Mouse (Mus musculus) neural tube, embryonic 15.5 days (tissue): ENCODE measurements around the gene H3f3b. TPM values are rescaled to one million over a fixed set of nuclear protein-coding genes. Genes with fewer than 3 reads are reported as not detected.
"Not testable (repeated sequence)": the region's sequence is repeated elsewhere in the genome, so short reads cannot be mapped to it uniquely, and the experiment has no call there.

Experiments used
- ATAC-seq: fragments of 200-750 bp; cut with Nextera tagmentation; 2 replicates; pipeline ENCODE4 v1.8.0; 2017; ENCODE audit warnings: mild to moderate bottlenecking, moderate TSS enrichment, moderate library complexity; ENCODE audit not compliant: low FRiP score
- H3K27ac ChIP-seq: fragments of 300-500 bp; sonication (generic); replicated peaks from 2 replicates; pipeline ENCODE4 v1.5.1; 2015; ENCODE audit warnings: mild to moderate bottlenecking, inconsistent platforms
- H3K27me3 ChIP-seq: fragments of 300-500 bp; sonication (generic); replicated peaks from 2 replicates; pipeline ENCODE4 v1.6.1; 2015; ENCODE audit warnings: inconsistent platforms
- H3K36me3 ChIP-seq: fragments of 300-500 bp; sonication (generic); 2 replicates; pipeline ENCODE4 v1.6.1; 2015; ENCODE audit warnings: inconsistent platforms
- H3K4me1 ChIP-seq: fragments of 300-500 bp; sonication (generic); 2 replicates; pipeline ENCODE4 v1.6.1; 2015; ENCODE audit warnings: inconsistent platforms
- H3K4me2 ChIP-seq: fragments of 300-500 bp; sonication (generic); 2 replicates; pipeline ENCODE4 v1.6.1; 2015; ENCODE audit warnings: inconsistent platforms, mild to moderate bottlenecking, moderate library complexity
- H3K4me3 ChIP-seq: fragments of 300-500 bp; sonication (generic); replicated peaks from 2 replicates; pipeline ENCODE4 v1.5.1; 2015; ENCODE audit warnings: mild to moderate bottlenecking, inconsistent platforms
- H3K9ac ChIP-seq: fragments of 300-500 bp; sonication (generic); replicated peaks from 2 replicates; pipeline ENCODE4 v1.6.1; 2015; ENCODE audit warnings: mild to moderate bottlenecking, inconsistent platforms
- H3K9me3 ChIP-seq: fragments of 300-500 bp; sonication (generic); replicated peaks from 2 replicates; pipeline ENCODE4 v1.6.1; 2016; ENCODE audit warnings: inconsistent platforms
- WGBS: fragments of 180-500 bp; shearing (Covaris S2); methylation state at CpG from one replicate; pipeline ENCODE4 v1.1.7; 2015; ENCODE audit warnings: mixed read lengths; 5-methylcytosine and 5-hydroxymethylcytosine counted together
- polyA plus RNA-seq: library from polyadenylated mRNA; unstranded; fragments of >200 nt; fragmentation: Nextera tagmentation; extraction: Ambion mirVana; gene quantifications from 2 replicates; pipeline ENCODE4 v1.2.1, GENCODE M21; 2015

The H3f3b gene
- polyA plus RNA-seq, 1 experiment from 2014 or later = 1,502 TPM

DNA sequence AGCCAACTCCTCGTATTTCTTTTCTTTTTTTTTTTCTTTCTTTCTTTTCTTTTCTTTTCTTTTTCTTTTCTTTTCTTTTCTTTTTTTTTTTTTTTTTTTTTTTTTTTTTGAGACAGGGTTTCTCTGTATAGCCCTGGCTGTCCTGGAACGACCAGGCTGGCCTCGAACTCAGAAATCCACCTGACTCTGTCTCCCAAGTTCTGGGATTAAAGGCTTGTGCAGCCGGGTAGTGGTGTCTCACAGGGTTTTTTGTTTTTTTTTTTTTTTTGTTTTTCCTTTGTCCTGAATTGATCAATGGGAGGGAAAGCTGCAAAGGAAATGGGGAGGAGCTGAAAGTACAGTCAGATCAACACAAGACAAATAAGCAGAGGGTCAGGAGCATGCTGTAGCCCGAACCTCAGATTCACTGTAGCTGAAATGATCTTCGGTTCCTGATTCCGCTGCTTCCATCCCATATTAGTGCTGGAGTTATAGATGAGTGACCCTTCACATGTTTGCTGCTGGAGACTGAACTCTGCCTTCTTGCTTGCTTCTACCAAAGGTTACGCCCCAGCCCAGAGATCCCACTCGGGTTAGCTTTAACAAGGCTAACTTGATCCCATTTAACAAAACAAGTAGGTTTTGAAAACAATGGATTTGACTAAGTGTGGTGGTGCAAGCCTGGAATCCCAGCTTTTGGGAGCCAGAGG, 559 bp upstream of the H3f3b start:
- Histone ChIP-seq H3K36me3 (no peaks in the 10 kb centered on the region), H3K4me2 (no peak overlapping the region), H3K27me3 (no peaks in the 10 kb centered on the region), H3K9me3 (no peaks in the 10 kb centered on the region), H3K9ac (no peak overlapping the region), H3K4me3 (no peak overlapping the region), H3K4me1 (peaks cover 33% of the 10 kb centered on the region), H3K27ac (no peak overlapping the region)
- WGBS = 88% methylated on average over 9 of the region's 9 CpGs
- no peak for ATAC-seq

DNA sequence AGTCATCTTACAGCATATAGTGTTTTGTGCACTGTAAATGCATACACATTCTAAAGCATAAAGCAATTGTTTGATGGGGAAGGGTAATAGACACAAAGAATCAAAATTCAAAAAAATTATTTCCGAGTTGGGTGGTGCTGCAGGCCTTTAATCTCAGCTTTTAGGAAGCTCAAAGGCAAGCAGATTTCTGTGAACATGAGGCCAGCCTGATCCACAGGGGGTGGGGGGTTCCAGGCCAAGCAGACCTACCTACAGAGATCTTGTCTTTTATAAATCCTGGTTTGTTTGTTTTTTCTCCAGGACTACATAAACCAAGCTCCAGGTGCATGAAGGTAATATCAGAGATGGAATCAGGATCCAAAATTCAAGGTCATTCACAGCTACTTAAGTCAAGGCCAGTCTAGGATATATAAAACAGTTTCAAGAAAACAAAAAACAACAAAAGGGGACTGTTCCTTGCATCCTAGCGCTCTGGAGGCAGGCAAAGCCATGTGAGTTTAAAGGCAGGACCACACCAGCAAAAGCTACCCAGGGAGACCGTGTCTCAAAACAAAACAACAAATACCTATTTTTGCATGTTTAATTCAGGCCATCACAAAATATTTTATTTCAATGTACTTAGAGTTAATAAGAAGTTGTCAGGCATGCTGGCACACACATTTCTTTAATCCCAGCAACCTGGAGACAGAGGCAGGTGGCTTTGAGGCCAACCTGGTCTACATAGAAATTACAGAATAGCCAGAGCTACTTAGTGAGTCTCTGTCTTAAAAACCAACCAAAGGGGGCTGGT, 2.5 kb downstream of the H3f3b start:
- no peak for ATAC-seq
- Histone ChIP-seq H3K27me3 (no peaks in the 10 kb centered on the region), H3K9me3 (no peaks in the 10 kb centered on the region), H3K4me2 (no peak overlapping the region), H3K9ac (no peak overlapping the region), H3K27ac (peak overlapping the region; percentile 77), H3K4me3 (no peak overlapping the region), H3K4me1 (peaks cover 24% of the 10 kb centered on the region), H3K36me3 (peaks cover 13% of the 10 kb centered on the region)
- WGBS = 90% methylated on average over 3 of the region's 3 CpGs

DNA sequence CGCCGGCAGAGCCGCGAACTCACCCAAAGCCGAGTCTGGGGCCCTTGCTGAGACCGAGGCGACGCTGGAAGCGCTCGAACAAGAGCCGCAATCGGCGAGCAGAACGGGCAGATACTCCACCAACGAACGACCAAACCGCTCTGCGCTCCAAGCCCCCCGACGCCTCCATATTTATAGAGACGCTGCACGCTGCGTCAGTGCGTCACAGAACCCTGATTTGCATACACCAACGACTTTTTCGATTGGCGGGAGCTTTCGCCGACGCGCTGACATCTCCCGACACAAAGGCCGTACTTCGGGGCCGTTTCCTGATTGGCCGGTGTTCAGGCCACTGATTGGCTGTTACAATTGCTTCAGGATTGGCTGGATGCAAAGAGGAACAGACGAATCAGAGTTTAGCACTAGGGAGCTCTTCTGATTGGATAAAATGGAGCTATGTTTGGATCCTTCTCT, 3.4 kb downstream of the H3f3b start:
- under 1% methylated on average over 37 of the region's 37 CpGs for WGBS
- Histone ChIP-seq H3K27me3 (no peaks in the 10 kb centered on the region), H3K9ac (peak overlapping the region; percentile 100), H3K27ac (peak overlapping the region; percentile 100), H3K4me2 (no peak overlapping the region; the same call in 1 of the 2 replicates), H3K36me3 (peaks cover 17% of the 10 kb centered on the region), H3K4me3 (peak overlapping the region; percentile 98), H3K9me3 (no peaks in the 10 kb centered on the region), H3K4me1 (peaks cover 19% of the 10 kb centered on the region)
- ATAC-seq = peak; percentile 95

DNA sequence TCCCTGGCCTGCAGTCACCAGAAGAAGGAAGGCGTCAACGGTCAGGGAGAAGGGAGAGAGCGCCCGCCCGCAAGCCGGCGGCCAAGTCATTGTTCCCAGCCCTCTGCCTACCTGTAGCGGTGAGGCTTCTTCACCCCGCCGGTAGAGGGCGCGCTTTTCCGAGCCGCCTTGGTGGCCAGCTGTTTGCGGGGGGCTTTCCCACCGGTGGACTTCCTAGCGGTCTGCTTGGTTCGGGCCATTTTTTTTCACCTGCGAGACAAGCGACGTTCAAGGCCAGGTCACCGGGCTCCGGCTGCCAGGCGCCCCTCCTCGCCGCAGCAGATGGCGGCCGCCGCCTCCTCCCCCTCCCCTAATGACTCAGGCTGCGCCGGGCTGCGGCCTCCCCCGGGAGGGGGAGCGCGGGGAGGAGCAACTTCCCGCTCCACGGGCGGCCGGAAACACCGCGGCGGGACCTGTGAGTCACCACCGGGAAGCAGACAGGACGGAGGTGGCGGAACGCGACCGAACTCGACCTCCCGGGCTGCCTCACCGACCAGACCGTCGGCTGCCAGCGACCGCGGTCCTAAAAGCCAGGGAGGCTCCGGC, 3.9 kb downstream of the H3f3b start:
- H3K36me3 ChIP-seq = peaks cover 17% of the 10 kb centered on the region
- peak overlapping the region; percentile 98 for H3K4me3 ChIP-seq
- peak overlapping the region; percentile 100 for H3K9ac ChIP-seq
- peak; percentile 78 for ATAC-seq
- H3K4me1 ChIP-seq = peaks cover 15% of the 10 kb centered on the region
- no peaks in the 10 kb centered on the region for H3K27me3 ChIP-seq
- H3K4me2 ChIP-seq = peak overlapping the region; percentile 62
- 3% methylated on average over 47 of the region's 57 CpGs for WGBS
- no peaks in the 10 kb centered on the region for H3K9me3 ChIP-seq
- peak overlapping the region; percentile 100 for H3K27ac ChIP-seq

DNA sequence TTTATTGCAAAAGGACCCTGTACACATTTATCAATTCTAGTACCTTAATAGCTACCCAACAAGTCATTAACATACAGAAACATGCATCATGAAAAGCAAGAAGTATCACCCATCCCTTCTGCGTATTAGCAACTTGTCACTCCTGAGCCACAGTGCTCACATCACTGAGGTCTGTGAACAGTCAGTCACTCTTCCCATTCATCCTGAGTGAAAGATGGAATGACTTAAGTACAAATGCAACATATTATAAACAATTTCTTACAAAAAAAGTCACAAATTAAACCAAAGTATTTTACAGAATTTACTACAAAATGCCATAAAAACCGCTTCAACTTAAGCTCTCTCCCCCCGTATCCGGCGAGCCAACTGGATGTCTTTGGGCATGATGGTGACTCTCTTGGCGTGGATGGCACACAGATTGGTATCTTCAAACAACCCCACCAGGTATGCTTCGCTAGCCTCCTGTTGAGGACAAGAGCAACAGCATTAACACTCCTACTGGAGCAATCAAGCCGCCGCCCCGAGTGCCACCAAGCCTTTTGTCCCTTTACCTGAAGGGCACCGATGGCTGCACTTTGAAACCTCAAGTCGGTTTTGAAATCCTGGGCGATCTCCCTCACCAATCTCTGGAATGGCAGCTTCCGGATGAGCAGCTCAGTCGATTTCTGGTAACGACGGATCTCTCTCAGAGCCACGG, 4.5 kb downstream of the H3f3b start:
- H3K4me2 ChIP-seq = peak overlapping the region; percentile 62
- 5% methylated on average over 18 of the region's 18 CpGs for WGBS
- not testable (repeated sequence) for ATAC-seq, H3K9me3 ChIP-seq, H3K27me3 ChIP-seq
- H3K36me3 ChIP-seq = peaks cover 17% of the 10 kb centered on the region
- H3K4me1 ChIP-seq = peaks cover 15% of the 10 kb centered on the region
- H3K4me3 ChIP-seq = peak overlapping the region; percentile 98
- peak overlapping the region; percentile 100 for H3K9ac ChIP-seq
- peak overlapping the region; percentile 100 for H3K27ac ChIP-seq

DNA sequence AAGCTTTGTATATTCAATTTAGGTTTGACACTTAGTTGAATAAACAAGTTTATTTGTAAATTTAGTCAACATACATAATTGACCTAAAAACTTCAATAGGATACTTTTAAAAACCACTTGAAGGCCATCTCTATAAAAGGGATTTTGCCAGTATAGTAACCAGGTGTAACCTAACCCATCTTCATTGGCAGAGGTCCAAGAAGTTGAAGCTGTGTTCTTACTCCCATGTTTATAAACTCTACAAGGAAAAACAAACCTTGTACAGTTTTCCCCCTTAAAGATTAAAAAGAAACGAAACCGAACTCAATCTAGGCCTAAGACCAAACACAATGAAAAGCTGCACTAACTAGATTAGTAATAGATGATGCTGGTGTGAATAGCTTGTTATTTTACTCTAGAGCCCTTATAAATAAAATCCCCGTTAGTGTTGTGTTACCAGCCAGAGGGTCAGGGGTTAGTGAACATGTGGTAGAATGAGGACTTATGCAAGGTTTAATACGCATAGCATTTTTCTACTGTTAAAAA, 5.4 kb downstream of the H3f3b start:
- Histone ChIP-seq H3K36me3 (peaks cover 17% of the 10 kb centered on the region), H3K9ac (peak overlapping the region; percentile 5; the same call in 1 of the 2 replicates), H3K4me1 (peaks cover 15% of the 10 kb centered on the region)

DNA sequence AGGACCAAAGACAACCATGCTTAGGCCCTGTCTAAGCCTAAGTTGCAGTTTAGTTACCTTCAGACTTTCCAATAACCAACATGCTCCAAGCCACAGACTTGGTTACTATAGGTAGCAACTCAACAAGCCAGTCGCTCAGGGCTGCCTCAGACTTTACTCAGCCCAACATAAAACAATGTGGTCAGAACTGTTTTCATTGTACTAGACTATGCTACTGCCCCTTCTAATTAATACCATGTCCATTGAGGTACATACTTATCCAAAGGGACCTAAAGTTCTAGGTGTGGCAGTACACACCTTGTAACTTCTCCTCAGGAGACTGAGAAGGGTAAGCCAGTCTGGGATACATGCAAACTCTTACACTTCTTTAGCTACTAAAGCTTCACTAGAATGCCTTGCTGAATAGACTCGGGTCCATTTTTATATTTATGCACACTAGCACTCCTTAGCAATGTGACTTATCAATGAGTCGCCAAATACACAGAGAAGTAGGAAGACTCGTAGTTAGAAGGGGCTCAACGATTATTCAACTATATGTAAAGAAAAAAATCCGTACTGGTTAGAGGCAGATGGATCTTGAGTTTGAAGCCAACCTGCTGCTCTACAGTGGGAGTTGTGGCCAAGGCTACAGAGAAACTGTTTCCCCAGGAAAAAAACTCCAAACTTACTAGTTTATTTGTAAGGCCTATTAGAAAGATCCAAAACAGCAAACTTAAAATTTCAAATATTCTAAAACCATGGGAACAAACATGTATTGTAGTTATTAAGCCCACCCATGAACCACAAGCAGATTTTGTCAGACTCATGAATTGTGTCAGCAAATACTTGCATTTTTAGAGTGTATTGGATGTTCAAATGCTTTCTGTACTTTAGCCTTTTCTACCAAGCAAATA, 6.2 kb downstream of the H3f3b start:
- no peaks in the 10 kb centered on the region for H3K9me3 ChIP-seq
- WGBS = 82% methylated on average over 6 of the region's 6 CpGs
- peak overlapping the region; percentile 17 for H3K4me3 ChIP-seq
- no peak for ATAC-seq
- no peaks in the 10 kb centered on the region for H3K27me3 ChIP-seq
- H3K9ac ChIP-seq = peak overlapping the region; percentile 27; the same call in 1 of the 2 replicates
- H3K36me3 ChIP-seq = peaks cover 17% of the 10 kb centered on the region
- H3K4me2 ChIP-seq = peak overlapping the region; percentile 62
- H3K4me1 ChIP-seq = peaks cover 15% of the 10 kb centered on the region
- no peak overlapping the region for H3K27ac ChIP-seq

More for the DNA sequence above, 5.4 kb downstream of the H3f3b start:
- WGBS = 52% methylated on average over 4 of the region's 4 CpGs
- H3K9me3 ChIP-seq = no peaks in the 10 kb centered on the region
- H3K27ac ChIP-seq = no peak overlapping the region
- no peak for ATAC-seq
- H3K27me3 ChIP-seq = no peaks in the 10 kb centered on the region
- H3K4me2 ChIP-seq = peak overlapping the region; percentile 62
- H3K4me3 ChIP-seq = peak overlapping the region; percentile 98

DNA sequence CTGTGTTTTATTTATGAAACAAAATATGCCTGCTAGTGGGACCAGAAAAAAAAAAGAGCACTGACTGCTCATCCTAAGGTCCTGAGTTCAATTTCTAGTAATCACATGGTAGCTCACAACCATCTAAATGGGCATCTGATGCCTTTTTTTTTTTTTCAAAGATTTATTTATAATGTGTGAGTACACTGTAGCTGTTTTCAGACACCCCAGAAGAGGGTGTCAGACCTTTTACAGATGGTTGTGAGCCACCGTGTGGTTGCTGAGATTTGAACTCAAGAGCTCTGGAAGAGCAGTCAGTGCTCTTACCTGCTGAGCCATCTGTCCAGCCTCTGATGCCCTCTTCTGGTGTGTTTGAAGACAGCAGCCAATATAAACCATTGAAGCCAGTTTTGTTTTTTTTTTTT, 7.2 kb downstream of the H3f3b start:
- H3K9me3 ChIP-seq = no peaks in the 10 kb centered on the region
- H3K9ac ChIP-seq = no peak overlapping the region
- H3K27ac ChIP-seq = 0 out of 2 replicates have a peak overlapping the region, but pooled peaks have one; percentile 33
- 56% methylated on average over 1 of the region's 1 CpGs for WGBS
- peaks cover 15% of the 10 kb centered on the region for H3K4me1 ChIP-seq
- H3K4me2 ChIP-seq = no peak overlapping the region
- no peaks in the 10 kb centered on the region for H3K27me3 ChIP-seq
- H3K4me3 ChIP-seq = no peak overlapping the region
- ATAC-seq = no peak
- H3K36me3 ChIP-seq = peaks cover 17% of the 10 kb centered on the region

DNA sequence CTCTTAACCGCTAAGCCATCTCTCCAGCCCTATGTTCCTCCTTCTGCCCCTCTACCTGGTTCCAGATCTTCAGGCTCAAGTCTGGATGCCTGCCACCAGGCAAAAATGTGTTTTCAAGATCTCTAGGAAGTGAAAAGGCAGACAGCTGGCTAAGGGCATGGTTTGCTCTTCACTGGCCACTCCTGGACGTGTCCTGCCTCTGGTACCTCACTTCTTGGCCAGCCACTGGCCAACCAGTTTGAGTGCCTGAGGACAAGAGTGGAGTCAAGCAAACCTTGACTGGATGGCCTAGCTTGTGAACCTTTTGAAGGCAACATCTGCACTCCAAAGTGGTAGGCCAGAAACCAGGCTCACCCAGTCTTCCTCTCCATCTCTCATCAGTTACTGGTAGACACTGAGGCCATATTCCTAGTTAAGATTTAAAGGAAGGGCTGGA, 7.8 kb downstream of the H3f3b start:
- no peak overlapping the region for H3K9ac ChIP-seq
- no peak overlapping the region for H3K4me2 ChIP-seq
- peaks cover 17% of the 10 kb centered on the region for H3K36me3 ChIP-seq
- H3K27me3 ChIP-seq = no peaks in the 10 kb centered on the region
- H3K9me3 ChIP-seq = no peaks in the 10 kb centered on the region
- 83% methylated on average over 2 of the region's 2 CpGs for WGBS
- H3K4me3 ChIP-seq = no peak overlapping the region
- peaks cover 15% of the 10 kb centered on the region for H3K4me1 ChIP-seq
- H3K27ac ChIP-seq = 0 out of 2 replicates have a peak overlapping the region, but pooled peaks have one; percentile 33
- ATAC-seq = no peak

DNA sequence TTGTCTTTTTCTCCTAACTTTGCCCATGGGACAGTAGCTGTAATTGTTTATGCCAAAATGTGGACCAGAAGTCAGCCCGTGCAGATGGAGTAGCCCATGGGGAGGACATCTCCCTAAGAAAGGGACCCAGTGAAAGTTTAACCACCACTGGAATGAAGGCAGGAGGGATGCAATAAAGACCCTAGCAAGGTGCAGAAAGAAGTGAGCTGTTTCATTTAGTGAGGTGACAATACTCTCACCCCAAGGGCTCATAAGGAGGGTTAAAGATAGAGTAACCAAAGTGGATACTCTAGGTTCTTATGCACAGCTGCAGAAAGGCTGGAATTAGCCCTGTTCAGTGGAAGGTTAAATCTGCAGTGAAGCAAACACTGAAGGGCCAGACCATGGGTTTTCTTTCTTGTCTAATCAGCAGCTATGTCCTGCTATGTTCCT, 8.4 kb downstream of the H3f3b start:
- Histone ChIP-seq H3K9me3 (no peaks in the 10 kb centered on the region), H3K9ac (no peak overlapping the region), H3K4me1 (peaks cover 15% of the 10 kb centered on the region), H3K27me3 (no peaks in the 10 kb centered on the region), H3K4me2 (no peak overlapping the region), H3K4me3 (no peak overlapping the region), H3K36me3 (peaks cover 17% of the 10 kb centered on the region), H3K27ac (no peak overlapping the region)
- 27% methylated on average over 1 of the region's 1 CpGs for WGBS
- ATAC-seq = no peak
